Mouse (Mus musculus) frontal cortex, adult 2 months (tissue): ENCODE measurements around the gene Ssx2ip. TPM values are rescaled to one million over a fixed set of nuclear protein-coding genes. Genes with fewer than 3 reads are reported as not detected.

Source experiments
- DNase-seq, 2 experiments: peaks; one replicate each; pipeline ENCODE4 v3.0.0; 2022; ENCODE audit warnings: low spot score in 1 of 2; ENCODE audit errors: extremely low spot score in 1 of 2
- polyA plus RNA-seq: library from polyadenylated mRNA; depleted of rRNA; stranded (reverse); fragments of >200 nt; gene quantifications from 2 replicates; pipeline ENCODE4 v1.2.3, GENCODE M21; 2012

The Ssx2ip gene
- polyA plus RNA-seq, 1 experiment, result 38.9 TPM

DNA sequence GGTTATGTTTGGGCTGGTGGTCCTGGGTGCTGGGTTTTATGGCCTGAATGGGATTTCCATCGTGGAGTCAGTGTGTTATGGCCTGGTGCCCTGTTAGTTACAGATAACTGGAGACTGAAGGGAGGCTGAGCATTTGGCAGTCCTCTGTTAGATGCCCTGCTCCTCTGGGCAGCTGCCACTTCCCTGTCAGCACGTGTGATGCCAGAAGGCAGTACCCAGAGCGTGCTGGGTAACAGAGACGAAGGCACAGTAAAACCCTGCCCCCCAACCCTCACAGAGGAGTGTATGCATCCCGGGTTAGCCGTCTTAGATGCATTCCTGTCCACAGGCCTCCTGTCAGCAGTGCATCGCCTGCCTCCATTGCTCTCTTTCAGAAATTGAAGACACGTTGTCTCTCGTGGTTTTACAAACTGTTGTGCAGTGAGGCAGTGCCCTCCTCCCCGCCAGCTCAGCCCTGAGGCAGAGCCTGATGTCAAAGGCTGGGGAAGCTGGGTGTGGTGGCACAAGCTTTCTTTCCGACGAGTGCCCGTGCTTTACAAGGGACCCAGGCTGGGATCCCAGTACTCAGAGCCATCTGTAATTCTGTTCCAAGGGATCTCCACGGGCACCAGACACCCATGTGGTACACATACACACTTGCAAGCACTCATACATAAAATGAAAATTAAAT, 29.4 kb downstream of the Ssx2ip start:
- no peak for DNase-seq

DNA sequence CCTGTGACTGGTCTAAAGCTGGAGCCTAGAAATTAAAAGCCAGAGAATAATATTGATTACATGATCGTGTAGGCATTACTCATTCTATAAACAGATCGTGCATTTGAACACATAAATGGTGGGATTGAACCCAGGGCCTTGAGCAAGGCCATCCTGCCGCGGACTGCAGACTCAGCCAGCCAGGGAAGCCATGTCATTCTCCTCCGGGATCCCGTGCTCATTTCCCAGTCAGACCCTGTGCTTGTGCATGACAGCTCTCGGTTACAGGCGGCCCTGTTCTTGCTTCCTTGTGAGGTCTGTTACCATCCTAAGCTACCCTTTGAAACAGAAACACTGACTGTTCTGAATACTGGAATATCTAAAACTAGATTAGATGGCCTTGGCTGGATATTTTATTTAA, 30.2 kb downstream of the Ssx2ip start:
- no peak for DNase-seq

DNA sequence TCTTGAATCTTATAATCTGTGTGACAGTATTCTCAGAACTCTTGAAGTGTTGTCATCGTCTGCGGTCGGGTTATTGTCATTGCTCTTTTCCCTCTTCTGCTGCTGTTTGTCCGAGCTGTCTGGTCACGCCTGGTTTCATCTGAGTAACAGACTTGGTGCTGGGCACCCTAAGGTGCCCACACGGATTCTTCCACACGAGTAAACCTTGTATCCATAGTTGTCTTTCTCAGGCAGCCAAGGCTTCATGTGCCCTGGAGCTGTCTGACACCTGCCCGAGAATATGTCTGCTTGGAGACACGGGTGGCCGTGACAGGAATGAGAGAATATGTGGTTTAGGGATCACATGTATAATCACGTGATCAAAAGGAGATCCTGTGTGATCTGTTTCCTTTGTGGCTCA, 31.1 kb downstream of the Ssx2ip start:
- no peak for DNase-seq

DNA sequence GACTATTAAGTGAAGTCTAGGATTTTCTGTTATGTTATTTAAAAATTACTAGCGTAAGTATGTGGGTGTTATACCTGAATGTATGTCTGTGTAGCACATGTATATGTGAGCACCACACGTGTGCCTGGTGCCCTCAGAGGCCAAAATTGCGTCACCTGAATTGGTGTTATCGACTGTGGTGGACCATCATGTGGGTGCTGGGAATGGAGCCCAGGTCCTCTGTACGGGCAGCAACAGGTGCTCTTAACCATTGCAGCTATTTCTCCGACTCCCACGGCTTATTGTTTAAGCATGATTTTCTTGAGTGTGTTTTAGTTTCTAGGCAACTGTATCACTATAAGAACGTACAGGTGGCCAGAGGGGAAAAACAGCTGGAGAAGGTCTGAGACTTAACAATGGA, 31.7 kb downstream of the Ssx2ip start:
- DNase-seq, result no peak

DNA sequence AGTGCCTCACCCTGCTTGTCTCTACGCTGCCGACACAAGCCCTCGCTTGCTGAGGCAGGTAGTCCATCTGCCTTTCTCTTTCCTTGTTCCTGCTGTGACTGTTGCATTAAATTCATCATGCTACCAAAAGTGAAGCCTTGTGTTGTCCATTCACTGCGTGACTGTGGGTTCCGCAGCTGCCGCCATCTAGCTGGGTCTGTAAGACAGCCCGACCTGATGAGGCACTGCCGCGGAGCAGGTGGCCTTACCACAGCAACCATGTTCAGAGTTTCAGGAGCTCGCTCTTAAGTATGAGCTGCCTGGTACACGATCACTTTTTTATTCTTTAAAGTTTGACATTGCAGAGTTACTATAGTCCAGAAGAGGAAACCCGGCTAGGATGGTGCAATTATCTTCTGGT, 35.6 kb downstream of the Ssx2ip start:
- no peak for DNase-seq

DNA sequence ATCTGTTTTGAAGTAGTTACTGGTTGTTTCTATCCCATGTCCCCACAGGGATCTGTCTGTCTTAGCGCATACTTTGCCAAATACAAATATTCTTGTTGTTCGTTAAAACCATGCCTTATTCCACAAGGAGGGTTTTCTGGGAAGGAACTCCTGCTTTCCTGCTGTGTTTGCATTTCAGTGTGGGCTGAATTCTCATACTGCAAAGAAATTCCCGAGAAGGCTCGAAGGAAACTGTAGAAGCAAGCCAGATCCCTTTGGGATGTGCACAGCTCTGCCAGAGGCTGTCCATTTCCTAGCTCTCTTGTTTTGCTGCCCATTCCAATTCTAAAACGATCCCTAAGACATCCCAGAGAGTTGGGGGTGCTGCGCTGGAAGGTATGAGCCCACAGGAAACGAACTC, 36.0 kb downstream of the Ssx2ip start:
- DNase-seq, result no peak

DNA sequence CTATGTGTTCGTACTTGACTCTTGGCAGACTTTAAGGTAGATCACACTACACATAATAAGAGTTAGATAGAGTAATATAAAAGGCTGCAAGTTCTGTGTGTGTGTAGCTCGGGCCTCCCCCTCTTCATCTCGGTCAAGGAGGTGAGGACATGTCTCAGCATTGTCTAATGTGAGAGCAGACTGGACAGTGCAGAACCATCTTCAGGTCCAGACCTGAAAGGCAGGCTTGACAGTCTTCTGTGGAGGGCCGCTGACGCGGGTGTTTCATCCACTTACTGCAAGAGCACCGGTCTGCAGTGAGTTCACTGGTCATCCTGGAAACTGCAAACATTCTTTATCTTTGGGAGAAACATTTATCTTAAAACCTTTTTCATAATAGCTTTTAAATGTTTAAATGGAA, 38.0 kb downstream of the Ssx2ip start:
- DNase-seq, result no peak

DNA sequence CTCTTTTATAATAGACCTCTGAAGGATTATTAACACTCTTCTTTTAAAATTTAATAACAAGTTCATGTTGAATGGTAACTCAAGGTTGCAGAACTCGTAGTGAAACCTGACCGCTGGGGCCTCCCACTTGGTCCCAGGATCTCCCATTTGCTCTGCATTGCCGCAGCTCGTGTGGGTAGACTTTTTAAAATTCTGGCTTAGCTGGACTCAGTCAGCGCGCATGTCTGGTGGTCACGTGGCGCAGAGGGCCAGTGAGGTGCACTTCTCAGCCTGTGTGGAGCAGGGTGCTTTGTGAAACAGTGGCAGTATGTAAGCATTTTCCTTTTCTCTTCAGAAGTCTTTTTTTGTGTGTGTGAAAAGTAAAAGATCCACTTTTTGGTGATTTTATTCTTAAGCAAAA, 38.5 kb downstream of the Ssx2ip start:
- DNase-seq, result no peak

DNA sequence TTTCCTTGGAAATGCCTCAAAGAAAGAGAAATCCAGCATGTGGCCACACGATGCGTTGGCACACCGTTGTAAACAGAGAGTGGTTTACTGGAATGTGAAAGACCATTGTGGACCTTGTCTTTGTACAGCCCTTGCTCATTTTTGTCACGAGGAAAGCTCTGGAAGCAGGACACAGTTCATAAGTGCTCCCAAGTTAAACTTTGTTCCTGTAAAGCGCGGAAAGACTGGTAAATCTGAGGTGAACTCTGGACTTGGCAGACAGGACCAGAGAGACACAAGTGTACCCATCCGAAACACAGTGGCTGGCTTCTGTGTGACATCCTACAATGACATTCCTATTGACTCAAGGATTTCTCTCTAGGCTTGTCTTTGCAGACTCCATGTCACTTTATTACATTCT, 38.9 kb downstream of the Ssx2ip start:
- DNase-seq, result no peak

DNA sequence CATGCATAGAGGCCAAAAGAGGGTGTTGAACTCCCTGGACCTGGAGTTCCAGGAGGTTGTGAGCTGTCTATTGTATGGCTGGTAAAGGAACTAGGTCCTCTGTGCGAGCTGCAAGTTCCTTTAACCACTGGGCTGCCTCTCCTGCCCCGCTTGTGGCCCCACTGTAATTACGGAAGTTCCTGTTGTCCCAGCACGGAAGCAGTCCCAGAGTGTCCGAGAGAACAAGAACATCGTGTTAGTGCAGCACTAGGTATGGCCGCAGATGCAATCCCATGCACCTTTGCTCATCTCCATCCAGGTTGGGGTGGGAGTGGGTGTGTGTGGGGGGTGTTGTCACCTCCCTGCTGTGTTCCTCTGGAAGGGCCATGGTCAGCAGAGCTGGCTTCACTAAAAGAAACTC, 40.4 kb downstream of the Ssx2ip start:
- DNase-seq, result no peak

DNA sequence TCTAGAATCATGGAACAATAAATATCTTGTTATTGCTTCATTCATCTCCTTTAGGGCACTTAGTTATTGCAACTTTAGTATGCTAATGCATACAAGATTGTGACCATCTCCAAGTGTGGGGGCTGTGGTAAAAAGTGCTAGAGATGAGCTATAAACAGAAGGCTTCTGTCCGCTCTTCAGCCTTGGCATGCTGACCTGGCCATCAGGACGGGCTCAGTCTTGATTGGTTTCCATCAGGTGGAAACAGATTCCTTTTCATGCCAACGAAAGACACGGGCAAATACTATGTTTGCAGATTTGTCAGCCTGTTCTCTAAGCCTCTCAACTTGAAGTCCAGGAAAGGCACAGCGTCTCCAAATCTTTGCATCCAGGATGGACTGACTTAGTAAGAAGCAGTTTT, 42.7 kb downstream of the Ssx2ip start:
- no peak for DNase-seq

DNA sequence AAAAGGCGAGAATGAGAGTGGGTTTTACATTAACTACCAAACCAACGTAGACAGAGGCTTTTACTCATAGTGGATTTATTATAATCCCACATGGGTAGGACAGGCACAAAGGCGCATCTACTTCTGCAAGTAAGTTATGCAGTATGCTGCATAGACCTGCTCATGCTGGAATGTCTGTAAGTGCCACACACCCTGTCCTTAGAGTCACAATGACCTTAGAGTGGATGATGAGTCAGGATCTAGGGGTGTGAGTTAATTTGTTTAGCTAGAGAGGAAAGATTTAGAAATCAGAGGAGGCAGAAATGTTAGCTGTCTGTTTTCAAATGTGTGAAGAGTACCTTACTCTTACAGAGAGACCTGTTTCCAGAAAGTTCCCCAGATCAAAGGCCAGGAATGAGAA, 43.2 kb downstream of the Ssx2ip start:
- DNase-seq, result no peak

DNA sequence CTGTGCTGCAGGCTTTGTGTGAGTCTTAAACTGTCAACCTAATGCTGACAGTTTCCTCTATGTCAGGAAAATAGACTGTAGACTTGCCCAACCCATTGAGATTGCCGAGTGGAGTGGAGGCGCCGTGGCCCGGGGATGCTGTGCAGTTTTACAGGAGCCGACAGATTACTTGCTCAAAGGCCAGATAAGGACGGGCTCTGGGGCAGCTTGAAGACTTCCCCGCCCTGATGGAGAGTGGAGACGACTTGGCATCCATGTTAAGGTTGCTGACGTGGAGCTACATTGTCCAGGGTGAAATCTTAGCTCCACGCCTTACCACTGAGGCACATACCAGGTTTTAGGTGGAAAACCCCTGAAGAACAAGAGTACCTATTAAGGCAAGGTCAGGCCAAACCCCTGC, 43.9 kb downstream of the Ssx2ip start:
- DNase-seq, result no peak

DNA sequence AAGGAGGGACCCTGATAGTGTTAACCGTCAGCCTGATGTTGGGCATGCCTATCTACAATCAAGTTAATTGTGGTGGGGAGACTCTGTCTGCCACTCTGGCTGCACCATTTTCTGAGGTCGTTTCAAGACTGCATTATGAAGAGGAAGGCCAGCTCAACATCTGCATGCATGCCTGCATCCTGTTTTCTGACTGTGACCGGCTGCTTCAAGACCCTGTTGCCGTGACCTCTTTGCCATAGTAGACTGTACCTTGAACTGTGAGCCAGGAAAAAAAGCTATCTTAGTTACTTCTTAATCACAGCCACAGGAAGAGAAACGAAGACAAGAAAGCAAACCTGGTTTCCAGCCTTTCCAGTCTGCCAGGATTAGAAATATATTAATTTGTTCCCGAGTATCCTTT, 44.5 kb downstream of the Ssx2ip start:
- DNase-seq, result no peak

DNA sequence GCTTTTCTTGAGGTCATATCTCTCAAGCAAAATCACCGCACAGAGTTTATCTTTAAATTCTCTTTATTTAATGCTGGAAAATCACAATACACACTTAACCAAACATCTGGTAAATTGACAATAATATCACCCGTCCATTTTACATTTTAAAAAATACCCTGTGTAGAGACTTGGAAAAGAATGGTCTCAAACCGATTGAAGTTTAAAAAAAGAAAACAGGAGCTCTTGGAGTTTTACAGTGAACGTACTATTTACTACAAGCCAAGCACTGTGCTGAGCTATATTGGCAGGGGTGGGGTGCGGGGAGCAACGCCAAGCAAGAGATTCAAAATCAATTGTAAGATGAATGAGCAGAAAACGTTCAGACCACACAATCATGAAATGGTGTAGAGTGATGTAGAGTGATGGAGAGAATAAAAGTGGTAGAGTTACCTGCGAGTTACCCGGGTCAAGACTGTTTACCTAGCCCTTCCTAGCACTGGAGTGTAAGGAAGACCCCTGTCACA, 45.4 kb downstream of the Ssx2ip start, which contains the start of gene Ctbs:
Ctbs (plus strand) TSS at position 51 of the 506 bp plus-strand sequence.
- no peak for DNase-seq

DNA sequence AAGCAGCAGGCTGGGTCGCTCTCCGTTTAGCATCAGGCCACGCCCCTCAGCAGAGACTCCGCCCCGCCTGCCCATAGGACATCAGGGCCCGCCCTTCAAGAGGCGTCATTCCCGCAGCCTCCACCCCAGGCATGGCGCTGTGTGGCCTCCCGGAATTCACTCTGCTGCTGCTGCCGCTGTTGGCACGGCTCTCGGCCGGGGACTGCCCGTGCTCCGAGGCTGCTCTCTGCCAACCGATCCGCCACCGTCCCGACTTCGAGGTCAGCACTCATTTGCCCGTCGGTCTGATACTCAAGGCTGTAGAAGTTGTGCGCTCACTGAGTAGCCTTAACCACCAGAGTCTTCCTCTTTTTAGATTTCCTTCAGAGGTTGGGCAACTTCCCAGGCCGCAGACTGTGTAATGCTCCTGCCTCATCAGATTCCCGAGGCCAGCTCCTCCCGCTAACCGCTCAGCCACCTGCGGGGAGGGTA, 46.0 kb downstream of the Ssx2ip start:
- DNase-seq, result peak; percentile 84 to 94

DNA sequence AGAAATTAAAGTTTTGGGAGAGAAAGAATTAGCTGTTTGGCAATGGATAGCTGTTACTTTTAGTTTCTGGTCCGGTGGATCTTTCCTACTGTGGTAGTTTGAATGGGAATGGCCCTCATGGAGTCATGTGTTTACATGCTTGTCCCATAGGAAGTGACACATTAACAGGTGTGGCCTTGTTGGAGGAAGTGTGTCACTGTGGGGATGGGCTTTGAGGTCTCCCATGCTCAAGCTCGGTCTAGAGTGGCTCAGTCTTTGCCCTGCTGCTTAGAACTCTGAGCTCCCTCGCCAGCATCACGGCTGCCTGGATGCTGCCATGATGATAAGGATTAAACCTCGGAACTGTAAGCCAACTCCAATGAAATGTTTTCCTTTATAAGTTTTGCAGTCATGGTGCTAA, 46.9 kb downstream of the Ssx2ip start:
- no peak for DNase-seq

DNA sequence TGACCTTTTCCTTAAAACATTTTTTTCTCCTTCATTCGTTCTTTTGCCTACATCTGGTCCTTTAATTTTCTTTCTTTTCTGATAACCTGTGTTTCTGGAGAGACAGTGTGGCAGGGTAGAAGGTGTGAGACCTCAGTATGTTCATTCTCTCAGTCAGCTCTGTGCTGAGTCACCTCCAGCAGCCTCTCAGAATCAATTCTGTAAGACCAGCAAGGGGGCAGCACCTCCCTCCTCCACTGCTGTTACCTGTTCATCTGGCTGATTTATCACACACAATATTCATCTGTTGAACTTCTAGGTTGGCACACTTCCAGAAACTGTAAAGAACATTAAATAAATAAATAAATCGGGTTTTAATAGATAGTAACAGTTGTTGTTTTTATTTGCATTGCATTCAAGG, 58.5 kb downstream of the Ssx2ip start:
- DNase-seq, result no peak

DNA sequence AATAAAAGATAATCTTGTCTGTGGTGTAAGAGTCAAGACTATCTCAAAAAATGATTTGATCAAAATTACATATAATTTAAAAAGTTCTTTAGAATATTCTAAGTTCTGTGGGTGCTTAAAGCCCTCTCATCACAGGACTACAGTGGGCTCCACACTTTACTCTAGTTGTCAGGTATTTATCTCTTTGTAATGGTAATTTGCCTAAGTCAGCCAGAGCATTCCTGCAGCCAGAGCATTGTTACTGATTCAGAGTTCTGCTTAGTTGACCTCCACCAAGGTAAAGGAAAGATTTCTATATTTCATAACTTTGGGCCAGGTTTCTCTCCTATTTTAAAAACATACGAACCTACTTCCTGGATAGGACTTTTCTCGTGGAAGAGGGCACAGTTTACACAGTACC, 64.8 kb downstream of the Ssx2ip start:
- DNase-seq, result no peak

DNA sequence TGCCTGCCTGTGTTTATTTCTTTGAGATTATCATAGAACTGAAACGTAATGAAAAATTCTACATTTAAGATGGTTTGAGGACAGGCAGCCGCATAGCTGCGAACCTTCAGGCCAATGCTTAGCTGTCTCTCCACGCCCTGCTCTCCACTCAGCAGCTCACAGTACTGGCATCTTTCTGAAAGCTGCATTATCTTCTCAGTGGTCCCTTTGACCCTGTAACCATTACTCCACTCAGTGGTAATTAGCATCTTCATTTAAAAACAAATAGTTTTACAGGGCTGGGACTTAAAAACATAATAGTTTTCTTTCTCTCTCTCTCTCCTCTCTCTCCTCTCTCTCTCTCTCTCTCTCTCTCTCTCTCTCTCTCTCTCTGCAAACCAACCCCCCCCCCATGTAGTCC, 68.2 kb downstream of the Ssx2ip start:
- no peak for DNase-seq

DNA sequence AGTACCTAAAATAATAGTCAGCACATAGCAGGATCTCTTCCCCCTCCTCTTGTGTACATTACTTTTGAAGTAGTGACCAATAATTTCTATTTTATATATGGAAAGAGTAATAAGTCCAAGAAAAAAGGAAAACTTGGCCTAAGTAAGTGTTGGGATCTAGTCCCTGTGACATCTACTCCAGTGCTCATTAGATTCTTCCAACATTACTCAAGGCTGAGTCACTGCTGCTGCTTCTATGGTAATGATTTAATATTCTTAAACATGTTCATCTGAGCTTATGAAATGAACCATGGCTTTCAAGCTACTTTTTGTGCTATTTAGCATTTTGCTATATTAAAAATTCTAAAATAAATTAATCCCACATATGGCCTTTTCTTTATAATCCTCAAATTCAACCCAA, 69.3 kb downstream of the Ssx2ip start:
- DNase-seq, result no peak

DNA sequence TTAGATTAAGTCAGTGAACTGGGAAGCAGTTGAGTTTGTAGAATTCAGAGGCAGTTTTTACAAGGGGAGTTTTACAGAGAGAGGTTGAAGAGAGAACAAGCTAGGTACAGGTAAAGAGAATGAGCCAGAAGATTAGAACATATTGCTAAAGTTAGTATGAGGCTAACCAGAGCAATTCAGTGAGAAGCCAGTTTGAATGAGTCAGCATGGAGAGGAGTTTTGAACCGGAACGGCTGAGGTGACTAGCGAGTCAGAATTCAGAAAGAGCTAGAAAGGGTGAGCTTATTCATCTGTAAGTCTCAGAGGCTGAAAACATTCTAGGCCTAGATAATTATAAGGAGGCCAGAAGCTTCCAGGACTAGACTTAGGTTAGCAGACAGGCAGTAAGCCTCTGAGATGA, 70.0 kb downstream of the Ssx2ip start:
- DNase-seq, result no peak

DNA sequence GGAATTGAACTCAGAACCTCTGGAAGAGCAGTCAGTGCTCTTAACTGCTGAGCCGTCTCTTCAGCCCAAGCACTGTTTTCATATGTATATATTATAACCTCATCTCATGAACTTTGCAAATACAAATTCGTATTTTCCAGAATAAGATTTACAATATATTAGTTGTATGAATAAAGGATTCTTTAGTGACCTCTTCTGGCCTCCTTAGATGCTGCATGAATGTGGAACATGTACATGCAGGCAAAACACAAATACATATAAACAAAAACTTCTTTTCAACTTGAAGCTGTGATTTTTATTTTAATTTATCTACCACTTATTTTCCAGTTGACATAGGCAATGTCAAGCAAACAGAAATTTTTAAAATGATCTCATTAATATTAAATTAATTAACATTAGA, 77.6 kb downstream of the Ssx2ip start:
- DNase-seq, result no peak
